Mouse (Mus musculus): ENCODE results near the gene Dhps. TPM values are rescaled to one million over a fixed set of nuclear protein-coding genes. Genes with fewer than 3 reads are reported as not detected.

The Dhps gene
- polyA plus RNA-seq, 1 experiment from 2014 or later: 70.7 TPM

DNA sequence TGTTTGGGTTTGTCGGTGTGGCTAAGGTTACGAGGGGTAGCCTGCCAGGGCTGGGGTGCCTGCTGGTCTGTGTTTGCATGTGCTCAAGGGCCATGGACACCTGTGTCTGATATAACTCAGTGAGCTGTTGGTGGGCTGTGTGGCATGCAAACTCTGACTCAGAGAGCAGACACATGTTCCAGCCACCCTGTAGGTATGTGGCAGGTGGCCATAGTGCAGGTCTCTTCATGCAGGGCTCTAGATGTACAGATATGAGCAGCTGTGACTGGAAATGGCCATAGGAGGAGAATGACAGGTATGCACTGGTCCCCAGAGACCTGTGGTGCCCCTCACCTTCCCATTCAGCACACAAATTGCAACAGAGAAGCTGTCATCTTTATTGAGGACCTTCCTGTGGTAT lies 4.4 kb upstream of the Dhps start:
- Histone ChIP-seq H3K4me2 (no peak overlapping the region), H3K9me3 (no peaks in the 10 kb centered on the region), H3K4me3 (no peak overlapping the region), H3K27ac (no peak overlapping the region), H3K36me3 (peaks cover 41% of the 10 kb centered on the region), H3K9ac (no peak overlapping the region), H3K4me1 (peaks cover 5% of the 10 kb centered on the region), H3K27me3 (no peaks in the 10 kb centered on the region)
- no peak for ATAC-seq (ENCODE audit: insufficient number of reproducible peaks, insufficient read depth, low FRiP score, low TSS enrichment, low read depth)
- 90% methylated on average over 2 of the region's 2 CpGs for WGBS

DNA sequence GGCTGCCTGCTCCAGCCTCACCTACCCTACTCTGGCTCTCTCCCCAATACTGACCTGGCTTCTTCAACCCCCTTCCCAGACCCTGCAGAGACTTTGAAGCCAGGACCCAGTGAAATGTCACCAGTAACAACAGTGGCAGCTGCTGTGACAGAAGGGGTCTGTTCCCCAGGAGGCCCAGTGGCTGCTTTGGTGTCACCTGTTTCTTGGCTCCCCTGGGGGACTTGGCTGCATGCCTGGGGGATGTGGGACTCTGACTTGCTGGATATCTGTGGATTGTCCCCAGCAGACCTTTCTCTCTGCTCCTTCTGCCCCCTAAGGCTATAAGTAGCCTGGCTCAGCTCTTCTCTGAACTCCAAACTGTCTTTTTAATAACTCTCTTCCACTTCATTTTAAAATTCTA lies 3.6 kb upstream of the Dhps start, which contains the start of gene Gm5741:
Gm5741 (minus strand) TSS at position 1 of the 400 bp plus-strand sequence.
- Histone ChIP-seq H3K4me2 (no peak within 1 kb of the TSS), H3K36me3 (peaks cover 41% of the 10 kb centered on the region), H3K27ac (no peak within 1 kb of the TSS), H3K9me3 (no peaks in the 10 kb centered on the region), H3K27me3 (no peaks in the 10 kb centered on the region), H3K4me1 (peaks cover 9% of the 10 kb centered on the region), H3K4me3 (no peak within 1 kb of the TSS), H3K9ac (peak within 1 kb of the TSS; percentile 7; the same call in 1 of the 2 replicates)
- ATAC-seq (ENCODE audit: insufficient number of reproducible peaks, insufficient read depth, low FRiP score, low TSS enrichment, low read depth): no peak

DNA sequence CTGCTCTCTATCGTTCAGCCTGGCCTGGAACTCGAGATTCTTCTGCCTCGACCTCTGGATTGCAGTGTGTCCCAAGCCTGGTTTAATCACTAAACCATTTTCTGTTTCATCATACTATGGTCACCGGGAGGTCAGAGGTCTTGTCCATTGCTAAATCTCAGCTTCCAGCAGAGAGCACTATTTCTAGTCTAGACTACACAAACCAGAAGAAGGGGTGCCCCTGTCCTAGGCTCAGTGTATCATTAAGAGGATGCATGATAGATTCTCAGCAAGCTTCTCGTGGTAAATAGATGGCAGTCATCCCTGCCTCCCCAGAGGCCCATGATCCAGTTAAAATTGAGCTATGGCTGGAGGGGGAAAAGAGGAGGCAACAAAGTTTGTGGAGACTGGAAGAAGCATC lies 516 bp upstream of the Dhps start:
- WGBS: 77% methylated on average over 5 of the region's 5 CpGs
- ATAC-seq (ENCODE audit: insufficient number of reproducible peaks, insufficient read depth, low FRiP score, low TSS enrichment, low read depth): no peak
- Histone ChIP-seq H3K4me2 (peak overlapping the region; percentile 76), H3K36me3 (peaks cover 56% of the 10 kb centered on the region), H3K27me3 (no peaks in the 10 kb centered on the region), H3K4me1 (peaks cover 9% of the 10 kb centered on the region), H3K4me3 (peak overlapping the region; percentile 97), H3K9me3 (no peaks in the 10 kb centered on the region), H3K27ac (peak overlapping the region; percentile 97), H3K9ac (peak overlapping the region; percentile 94)

DNA sequence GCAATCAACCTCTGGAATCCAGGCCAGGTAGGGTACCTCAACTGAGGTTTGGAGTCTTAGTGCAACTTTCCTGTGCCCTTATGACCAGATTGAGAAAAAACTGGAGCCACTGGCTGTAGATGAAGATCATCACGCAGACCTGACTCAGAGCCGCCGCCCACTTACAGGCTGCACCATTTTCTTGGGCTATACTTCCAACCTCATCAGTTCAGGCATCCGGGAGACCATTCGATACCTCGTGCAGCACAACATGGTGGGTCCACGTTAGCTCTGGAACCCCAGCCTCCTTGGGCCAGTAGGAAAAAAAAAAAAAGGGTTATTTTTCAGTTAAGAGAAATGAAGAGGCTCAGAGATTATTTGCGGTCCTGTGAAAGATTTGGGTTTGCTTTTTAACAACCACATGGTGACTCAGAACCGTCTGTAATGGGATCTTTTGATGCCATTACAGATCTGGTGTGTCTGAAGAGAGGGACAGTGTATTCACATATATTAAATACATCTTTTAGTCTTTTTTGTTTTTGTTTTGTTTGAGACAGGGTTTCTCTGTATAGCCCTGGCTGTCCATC lies 890 bp downstream of the Dhps start:
- H3K27ac ChIP-seq: peak overlapping the region; percentile 97
- peaks cover 9% of the 10 kb centered on the region for H3K4me1 ChIP-seq
- H3K9ac ChIP-seq: peak overlapping the region; percentile 94
- 31% methylated on average over 9 of the region's 9 CpGs for WGBS
- H3K4me2 ChIP-seq: peak overlapping the region; percentile 76
- ATAC-seq (ENCODE audit: insufficient number of reproducible peaks, insufficient read depth, low FRiP score, low TSS enrichment, low read depth): peak; percentile 0; the same call in 1 of the 2 replicates
- no peaks in the 10 kb centered on the region for H3K9me3 ChIP-seq
- H3K36me3 ChIP-seq: peaks cover 53% of the 10 kb centered on the region
- no peaks in the 10 kb centered on the region for H3K27me3 ChIP-seq
- H3K4me3 ChIP-seq: peak overlapping the region; percentile 97

DNA sequence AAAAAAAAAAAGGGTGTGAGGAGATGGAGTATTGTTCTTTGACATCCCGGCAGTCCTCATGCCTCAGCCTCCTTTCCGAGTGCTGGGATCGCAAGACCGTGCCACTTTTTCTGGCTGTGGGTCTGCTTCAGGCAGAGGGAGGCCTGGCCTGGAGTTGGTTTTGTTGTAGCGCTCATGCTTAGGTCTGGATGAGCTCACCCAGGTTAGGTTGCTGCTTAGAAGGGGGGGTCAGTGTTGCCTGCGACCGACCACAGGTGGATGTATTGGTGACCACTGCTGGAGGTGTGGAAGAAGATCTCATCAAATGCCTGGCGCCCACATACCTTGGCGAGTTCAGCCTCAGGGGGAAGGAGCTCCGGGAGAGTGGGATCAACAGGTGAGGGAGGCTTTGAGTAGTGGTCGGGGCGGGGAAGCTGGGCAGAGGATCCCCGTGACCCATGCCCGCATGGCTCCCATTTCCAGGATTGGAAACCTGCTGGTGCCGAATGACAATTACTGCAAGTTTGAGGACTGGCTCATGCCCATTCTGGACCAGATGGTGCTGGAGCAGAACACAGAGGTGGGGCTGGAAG lies 1.6 kb downstream of the Dhps start:
- 88% methylated on average over 15 of the region's 15 CpGs for WGBS
- H3K9ac ChIP-seq: peak overlapping the region; percentile 40; the same call in 1 of the 2 replicates
- no peak overlapping the region for H3K27ac ChIP-seq
- H3K4me1 ChIP-seq: peaks cover 9% of the 10 kb centered on the region
- no peaks in the 10 kb centered on the region for H3K27me3 ChIP-seq
- H3K4me3 ChIP-seq: peak overlapping the region; percentile 97; the same call in 1 of the 2 replicates
- H3K36me3 ChIP-seq: peaks cover 52% of the 10 kb centered on the region
- H3K4me2 ChIP-seq: peak overlapping the region; percentile 76
- ATAC-seq (ENCODE audit: insufficient number of reproducible peaks, insufficient read depth, low FRiP score, low TSS enrichment, low read depth): no peak
- no peaks in the 10 kb centered on the region for H3K9me3 ChIP-seq

DNA sequence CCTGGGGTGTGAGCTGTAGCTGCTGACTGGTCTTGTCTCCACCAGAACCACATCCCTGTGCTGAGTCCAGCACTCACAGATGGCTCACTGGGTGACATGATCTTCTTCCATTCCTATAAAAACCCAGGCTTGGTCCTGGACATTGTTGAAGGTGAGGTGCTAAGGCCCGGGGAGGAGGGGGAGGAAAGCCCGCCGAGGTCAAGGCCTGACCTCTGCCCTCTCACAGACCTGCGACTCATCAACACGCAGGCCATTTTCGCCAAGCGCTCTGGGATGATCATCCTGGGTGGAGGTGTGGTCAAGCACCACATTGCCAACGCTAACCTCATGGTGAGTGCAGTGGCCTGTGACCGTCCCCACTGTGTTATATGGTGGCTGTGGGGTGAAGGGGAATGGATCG lies 2.6 kb downstream of the Dhps start:
- no peaks in the 10 kb centered on the region for H3K9me3 ChIP-seq

DNA sequence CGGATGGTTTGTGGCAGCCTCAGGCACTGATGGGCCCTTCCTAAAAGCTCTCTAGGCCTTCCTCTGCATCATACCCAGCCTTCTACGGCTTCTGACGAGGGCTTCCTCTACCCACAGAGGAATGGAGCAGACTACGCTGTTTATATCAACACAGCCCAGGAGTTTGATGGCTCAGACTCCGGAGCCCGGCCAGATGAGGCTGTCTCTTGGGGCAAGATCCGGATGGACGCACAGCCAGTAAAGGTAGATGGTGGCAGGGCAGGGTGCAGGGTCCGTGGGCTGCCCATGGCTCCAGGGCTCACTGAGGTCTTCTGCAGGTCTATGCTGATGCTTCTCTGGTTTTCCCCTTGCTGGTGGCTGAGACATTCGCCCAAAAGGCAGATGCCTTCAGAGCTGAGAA lies 3.1 kb downstream of the Dhps start:
- Histone ChIP-seq H3K36me3 (peaks cover 52% of the 10 kb centered on the region), H3K27me3 (no peaks in the 10 kb centered on the region), H3K27ac (no peak overlapping the region), H3K9ac (no peak overlapping the region), H3K4me1 (peaks cover 12% of the 10 kb centered on the region), H3K9me3 (no peaks in the 10 kb centered on the region), H3K4me2 (no peak overlapping the region), H3K4me3 (no peak overlapping the region)
- ATAC-seq (ENCODE audit: insufficient number of reproducible peaks, insufficient read depth, low FRiP score, low TSS enrichment, low read depth): no peak
- 80% methylated on average over 10 of the region's 10 CpGs for WGBS

More for the DNA sequence above, 2.6 kb downstream of the Dhps start:
- no peak for ATAC-seq (ENCODE audit: insufficient number of reproducible peaks, insufficient read depth, low FRiP score, low TSS enrichment, low read depth)
- Histone ChIP-seq H3K27ac (no peak overlapping the region), H3K4me3 (no peak overlapping the region), H3K4me2 (no peak overlapping the region), H3K9ac (no peak overlapping the region), H3K27me3 (no peaks in the 10 kb centered on the region), H3K36me3 (peaks cover 52% of the 10 kb centered on the region), H3K4me1 (peaks cover 9% of the 10 kb centered on the region)
- WGBS: 83% methylated on average over 10 of the region's 10 CpGs

DNA sequence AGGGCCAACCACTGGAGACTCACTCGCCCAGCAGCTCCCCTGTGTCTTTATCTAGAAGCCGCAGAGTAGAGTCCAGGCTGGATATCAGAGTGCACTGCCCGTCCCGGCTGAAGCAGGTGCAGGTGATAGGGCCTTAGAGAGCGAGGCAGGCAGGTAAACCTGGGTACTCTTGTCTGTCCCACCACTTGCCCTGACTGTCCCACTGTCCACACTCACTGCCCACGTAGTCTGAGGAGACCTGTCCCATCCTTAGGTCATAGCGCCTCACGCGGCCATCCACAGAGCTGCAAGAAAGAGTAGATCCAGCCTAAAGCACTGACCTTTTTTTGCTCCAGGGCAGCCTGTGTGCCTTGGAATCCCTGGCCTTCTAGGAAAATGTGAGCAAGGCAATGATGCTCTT lies 4.4 kb downstream of the Dhps start:
- Histone ChIP-seq H3K27ac (no peak overlapping the region), H3K4me3 (no peak overlapping the region), H3K4me1 (peaks cover 13% of the 10 kb centered on the region), H3K9ac (no peak overlapping the region), H3K27me3 (no peaks in the 10 kb centered on the region), H3K36me3 (peaks cover 52% of the 10 kb centered on the region), H3K9me3 (no peaks in the 10 kb centered on the region), H3K4me2 (no peak overlapping the region)
- no peak for ATAC-seq (ENCODE audit: insufficient number of reproducible peaks, insufficient read depth, low FRiP score, low TSS enrichment, low read depth)
- WGBS: 82% methylated on average over 9 of the region's 9 CpGs

DNA sequence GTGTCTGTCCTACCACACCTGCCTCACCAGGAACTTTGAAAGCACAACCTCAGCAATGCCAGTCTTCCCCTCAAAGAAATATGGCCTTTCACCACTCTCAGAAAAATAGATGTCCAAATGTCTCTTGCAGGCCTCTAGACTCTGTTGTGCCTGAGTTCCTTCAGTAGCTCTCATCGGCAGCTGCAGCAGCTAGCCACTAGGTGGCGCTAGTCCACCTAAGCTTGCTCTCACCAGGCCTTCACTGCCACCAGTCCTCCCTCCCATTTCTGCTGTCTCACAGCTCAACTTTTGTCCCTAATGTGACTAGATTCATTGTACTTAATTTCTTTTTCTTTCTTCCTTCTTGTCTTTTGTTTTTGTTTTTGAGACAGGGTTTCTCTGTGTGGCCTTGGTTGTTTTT lies 5.4 kb downstream of the Dhps start:
- Histone ChIP-seq H3K4me3 (no peak overlapping the region), H3K27me3 (no peaks in the 10 kb centered on the region), H3K9ac (no peak overlapping the region), H3K27ac (no peak overlapping the region), H3K4me1 (peaks cover 19% of the 10 kb centered on the region), H3K36me3 (peaks cover 52% of the 10 kb centered on the region), H3K4me2 (no peak overlapping the region), H3K9me3 (no peaks in the 10 kb centered on the region)
- 0% methylated on average over 2 of the region's 2 CpGs for WGBS
- no peak for ATAC-seq (ENCODE audit: insufficient number of reproducible peaks, insufficient read depth, low FRiP score, low TSS enrichment, low read depth)

DNA sequence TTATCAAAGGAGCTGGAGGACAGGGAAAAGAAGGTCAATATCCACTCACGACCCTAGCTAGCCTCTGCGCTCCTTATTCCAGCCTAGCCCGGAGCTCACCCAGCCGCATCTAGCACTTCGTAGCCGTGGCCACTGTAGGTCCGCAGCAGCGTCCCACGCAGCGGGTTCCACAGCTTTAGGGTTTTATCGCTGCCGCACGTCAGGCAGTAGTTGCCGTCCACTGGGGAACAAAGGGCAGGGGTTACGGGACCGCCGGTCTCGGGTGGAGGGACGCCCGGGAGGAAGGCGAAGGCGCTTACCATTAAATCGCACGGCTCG lies 8.6 kb downstream of the Dhps start:
- H3K4me3 ChIP-seq: peak overlapping the region; percentile 93
- peak overlapping the region; percentile 97 for H3K4me2 ChIP-seq
- peak overlapping the region; percentile 62 for H3K27ac ChIP-seq
- peaks cover 35% of the 10 kb centered on the region for H3K36me3 ChIP-seq
- no peaks in the 10 kb centered on the region for H3K9me3 ChIP-seq
- under 1% methylated on average over 25 of the region's 25 CpGs for WGBS
- peak overlapping the region; percentile 92 for H3K9ac ChIP-seq
- peaks cover 31% of the 10 kb centered on the region for H3K4me1 ChIP-seq
- ATAC-seq (ENCODE audit: insufficient number of reproducible peaks, insufficient read depth, low FRiP score, low TSS enrichment, low read depth): no peak
- no peaks in the 10 kb centered on the region for H3K27me3 ChIP-seq

DNA sequence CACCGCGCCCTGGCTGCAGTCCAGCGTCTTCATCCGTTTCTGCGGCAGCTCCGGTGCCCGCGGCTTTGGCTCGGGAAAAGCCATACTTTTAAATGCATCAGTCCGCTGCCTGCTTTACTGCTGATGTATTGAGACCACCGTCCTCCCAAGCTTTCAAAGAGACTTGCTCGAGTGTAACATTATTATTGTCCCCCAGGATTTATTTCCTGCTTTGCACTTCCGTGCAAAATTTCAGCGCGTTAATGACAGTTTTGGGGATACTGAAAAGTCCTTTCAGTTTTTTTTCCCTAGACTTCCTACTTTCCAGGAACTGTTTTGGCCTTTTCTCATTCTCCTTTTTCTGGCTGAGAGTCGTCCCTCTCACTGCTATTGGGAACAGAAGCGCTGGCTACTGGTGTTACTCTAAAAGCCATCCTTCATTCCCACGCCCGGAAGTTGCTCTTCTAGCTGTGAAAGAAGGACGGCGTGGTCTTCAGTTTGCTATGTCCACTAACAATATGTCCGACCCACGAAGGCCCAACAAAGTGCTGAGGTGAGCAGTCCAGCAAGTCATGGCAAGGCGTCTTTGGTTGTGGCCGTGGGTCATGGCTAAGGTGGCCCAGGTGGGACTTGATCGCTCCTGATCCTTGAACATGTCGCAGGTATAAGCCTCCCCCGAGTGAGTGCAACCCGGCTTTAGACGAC lies 9.1 kb downstream of the Dhps start, which contains the start of gene Wdr83os:
Wdr83os (plus strand) TSS at position 209 of the 684 bp plus-strand sequence.
- H3K4me2 ChIP-seq: peak within 1 kb of the TSS; percentile 97
- H3K9ac ChIP-seq: peak within 1 kb of the TSS; percentile 92
- H3K36me3 ChIP-seq: peaks cover 35% of the 10 kb centered on the region
- peak; percentile 17; the same call in 1 of the 2 replicates for ATAC-seq (ENCODE audit: insufficient number of reproducible peaks, insufficient read depth, low FRiP score, low TSS enrichment, low read depth)
- peak within 1 kb of the TSS; percentile 62 for H3K27ac ChIP-seq
- no peaks in the 10 kb centered on the region for H3K27me3 ChIP-seq
- H3K4me3 ChIP-seq: peak within 1 kb of the TSS; percentile 93
- under 1% methylated on average over 30 of the region's 30 CpGs for WGBS
- peaks cover 31% of the 10 kb centered on the region for H3K4me1 ChIP-seq
- H3K9me3 ChIP-seq: no peaks in the 10 kb centered on the region

DNA sequence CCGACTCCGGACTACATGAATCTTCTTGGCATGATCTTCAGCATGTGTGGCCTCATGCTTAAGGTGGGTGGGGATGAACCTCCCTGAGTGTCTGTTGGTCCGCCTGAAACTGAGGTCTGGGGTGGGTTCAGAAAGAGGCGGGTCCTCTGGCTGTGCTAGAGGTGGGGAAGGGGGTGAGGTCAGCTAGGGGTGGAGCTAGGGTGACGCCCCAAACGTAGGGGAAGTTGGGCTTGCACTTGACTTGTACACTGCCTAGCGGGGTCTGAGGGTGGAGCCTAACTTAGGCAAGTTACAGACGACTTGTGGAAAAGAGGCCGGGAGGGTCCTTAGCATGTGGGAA lies 9.6 kb downstream of the Dhps start, which contains the start of gene Wdr83:
Wdr83 (minus strand) TSS at position 91 of the 340 bp plus-strand sequence.
- WGBS: 0% methylated on average over 9 of the region's 9 CpGs
- peak within 1 kb of the TSS; percentile 62 for H3K27ac ChIP-seq
- H3K27me3 ChIP-seq: no peaks in the 10 kb centered on the region
- H3K4me3 ChIP-seq: peak within 1 kb of the TSS; percentile 93
- peak within 1 kb of the TSS; percentile 92 for H3K9ac ChIP-seq
- peak within 1 kb of the TSS; percentile 97 for H3K4me2 ChIP-seq
- H3K9me3 ChIP-seq: no peaks in the 10 kb centered on the region
- ATAC-seq (ENCODE audit: insufficient number of reproducible peaks, insufficient read depth, low FRiP score, low TSS enrichment, low read depth): peak; percentile 53; the same call in 1 of the 2 replicates
- peaks cover 33% of the 10 kb centered on the region for H3K36me3 ChIP-seq
- peaks cover 31% of the 10 kb centered on the region for H3K4me1 ChIP-seq
